Mouse (Mus musculus) erythroblast, embryonic 14.5 days (primary cell): ENCODE results near the gene Tef. TPM values are rescaled to one million over a fixed set of nuclear protein-coding genes. Genes with fewer than 3 reads are reported as not detected.

ENCODE experiments used
- H3K27me3 ChIP-seq: 2 replicates; pipeline ENCODE4 v1.6.1; 2012; ENCODE audit warnings: inconsistent platforms; ENCODE audit not compliant: control insufficient read depth
- H3K36me3 ChIP-seq: 2 replicates; pipeline ENCODE4 v1.6.1; 2012; ENCODE audit warnings: mild to moderate bottlenecking, inconsistent platforms; ENCODE audit not compliant: control insufficient read depth
- H3K4me1 ChIP-seq: 2 replicates; pipeline ENCODE4 v1.6.1; 2012; ENCODE audit warnings: inconsistent platforms; ENCODE audit not compliant: control insufficient read depth
- H3K4me3 ChIP-seq: replicated peaks from 2 replicates; pipeline ENCODE3; 2012; ENCODE audit warnings: moderate library complexity, mild to moderate bottlenecking, inconsistent platforms
- H3K9me3 ChIP-seq: 2 replicates; pipeline ENCODE4 v1.6.1; 2012; ENCODE audit warnings: low read length, inconsistent platforms, mixed read lengths; ENCODE audit not compliant: control insufficient read depth
- GATA1 ChIP-seq: IDR thresholded peaks from 2 replicates; pipeline ENCODE4 v1.6.1; 2012; ENCODE audit warnings: low read length, inconsistent platforms, mixed read lengths
- TAL1 ChIP-seq: IDR thresholded peaks from 3 replicates; pipeline ENCODE4 v1.6.1; 2012; ENCODE audit warnings: low read length, inconsistent platforms, mixed read lengths
- polyA plus RNA-seq: library from polyadenylated mRNA; stranded (reverse); fragments of >175 nt; gene quantifications from 2 replicates; pipeline ENCODE4 v1.2.3, GENCODE M21; 2012

The Tef gene
- polyA plus RNA-seq, 1 experiment: 0.26 TPM

DNA sequence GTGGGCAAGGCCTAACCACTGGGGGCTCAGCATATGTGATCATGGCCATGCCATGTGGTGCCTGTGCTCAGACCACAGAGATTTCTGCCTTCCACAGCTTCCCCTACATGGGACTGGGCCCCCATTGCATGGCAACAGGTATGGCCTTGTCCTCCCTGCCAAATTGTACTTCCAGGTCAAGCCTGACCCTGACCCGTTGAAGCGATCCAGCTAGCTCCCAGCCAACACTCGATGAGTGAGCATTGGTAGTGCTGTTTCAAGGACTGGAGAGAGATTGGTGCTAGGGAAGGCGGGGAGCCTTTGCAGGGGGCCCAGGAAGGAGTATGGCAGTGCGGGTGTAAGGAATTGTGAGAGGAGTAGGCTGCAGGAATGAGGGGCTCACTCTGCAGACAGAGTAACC is 35.8 kb upstream of the Tef start:
- peaks cover 35% of the 10 kb centered on the region for H3K4me1 ChIP-seq
- TF ChIP-seq GATA1 (no peak), TAL1 (no peak)
- peaks cover 30% of the 10 kb centered on the region for H3K36me3 ChIP-seq

DNA sequence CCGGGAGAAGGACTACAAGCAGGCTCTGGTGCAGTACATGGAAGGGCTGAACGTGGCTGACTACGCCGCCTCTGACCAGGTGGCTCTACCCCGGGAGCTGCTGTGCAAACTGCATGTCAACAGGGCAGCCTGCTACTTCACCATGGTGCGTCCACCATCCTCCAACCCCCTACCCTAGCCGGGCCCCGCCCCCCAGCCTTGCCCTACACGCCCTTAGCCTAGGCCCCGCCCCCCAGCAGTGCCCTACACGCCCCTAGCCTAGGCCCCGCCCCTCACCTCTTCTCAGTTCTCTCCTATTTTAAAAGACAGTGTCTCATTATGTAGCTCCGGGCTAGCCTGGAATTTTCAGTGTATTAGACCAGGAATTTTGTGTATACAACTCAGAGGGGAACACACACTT is 33.2 kb upstream of the Tef start:
- TF ChIP-seq TAL1 (no peak), GATA1 (no peak)
- H3K27me3 ChIP-seq: no peaks in the 10 kb centered on the region
- peaks cover 29% of the 10 kb centered on the region for H3K4me1 ChIP-seq
- H3K4me3 ChIP-seq: no peak overlapping the region
- H3K9me3 ChIP-seq: no peaks in the 10 kb centered on the region; the same call in 1 of the 2 replicates
- peaks cover 40% of the 10 kb centered on the region for H3K36me3 ChIP-seq

More for the DNA sequence above, 35.8 kb upstream of the Tef start:
- Histone ChIP-seq H3K27me3 (no peaks in the 10 kb centered on the region), H3K4me3 (no peak overlapping the region), H3K9me3 (peaks cover 3% of the 10 kb centered on the region)

DNA sequence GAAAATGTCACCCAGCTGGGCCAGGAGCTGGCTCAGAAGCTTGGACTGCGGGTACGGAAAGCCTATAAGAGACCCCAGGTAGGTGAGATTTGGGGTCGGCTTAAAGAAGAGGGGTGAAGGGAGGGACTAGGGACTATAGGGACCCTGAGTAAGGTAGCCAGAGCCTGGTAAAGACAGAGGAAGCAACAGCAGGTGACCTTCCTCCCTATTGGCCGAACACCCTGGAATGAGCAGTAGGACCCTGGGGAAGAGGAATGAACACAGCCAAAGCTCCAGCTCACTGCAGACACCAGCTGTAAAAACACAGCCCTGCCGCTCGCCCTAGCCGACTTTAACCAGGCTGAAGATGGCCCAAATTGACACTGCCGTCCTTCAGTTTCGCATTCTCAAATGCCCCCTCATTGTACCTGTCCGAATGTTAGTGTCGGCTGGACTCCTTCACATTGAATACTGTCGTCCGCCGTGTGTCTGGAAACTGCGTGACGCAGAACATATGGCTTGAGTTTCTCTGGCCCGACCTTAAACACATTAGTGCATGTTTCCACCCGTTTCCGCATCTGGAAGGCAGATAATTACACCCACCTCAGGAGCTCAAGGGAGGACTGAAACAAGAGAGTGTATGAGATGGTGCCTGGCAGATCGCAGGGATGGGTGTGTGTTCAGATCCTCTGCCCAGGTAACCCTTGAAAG is 29.6 kb upstream of the Tef start:
- Histone ChIP-seq H3K4me1 (peaks cover 13% of the 10 kb centered on the region), H3K36me3 (peaks cover 58% of the 10 kb centered on the region), H3K4me3 (no peak overlapping the region), H3K9me3 (no peaks in the 10 kb centered on the region; the same call in 1 of the 2 replicates), H3K27me3 (no peaks in the 10 kb centered on the region)
- TF ChIP-seq GATA1 (no peak), TAL1 (no peak)

DNA sequence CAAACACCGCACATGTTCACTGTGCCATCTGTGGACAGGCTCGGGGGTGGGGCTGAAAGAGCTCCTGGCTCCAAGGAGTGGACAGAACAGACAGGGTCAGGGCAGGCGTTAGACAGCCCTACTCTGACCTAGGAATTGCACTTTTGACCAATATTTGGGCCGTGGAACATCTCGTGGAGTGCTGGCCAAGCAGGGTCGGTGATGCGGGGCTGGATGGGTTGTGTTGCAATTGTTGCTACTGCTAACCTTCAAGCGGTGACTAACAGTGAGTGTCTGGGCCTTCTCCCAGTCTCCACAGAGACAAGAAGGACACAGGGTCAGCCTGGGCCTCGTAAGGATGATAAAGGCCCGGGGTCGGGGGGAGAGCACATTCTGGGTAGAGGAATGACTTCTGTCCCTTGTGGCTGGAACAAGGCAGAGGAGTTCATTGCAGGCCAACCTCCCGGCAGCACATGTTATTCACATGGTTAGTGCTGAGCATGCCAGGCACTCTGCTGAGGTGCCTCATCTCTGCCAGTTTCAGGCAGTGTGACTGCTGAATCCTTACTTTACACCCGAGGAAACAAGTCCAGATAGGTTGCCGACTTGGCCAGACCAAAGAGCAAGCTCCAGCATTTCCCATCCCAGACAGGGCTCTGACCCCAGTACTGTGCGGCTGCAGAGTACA is 27.6 kb upstream of the Tef start:
- no peak overlapping the region for H3K4me3 ChIP-seq
- peaks cover 9% of the 10 kb centered on the region; the same call in 1 of the 2 replicates for H3K4me1 ChIP-seq
- TF ChIP-seq GATA1 (no peak), TAL1 (no peak)
- H3K27me3 ChIP-seq: no peaks in the 10 kb centered on the region
- no peaks in the 10 kb centered on the region; the same call in 1 of the 2 replicates for H3K9me3 ChIP-seq
- peaks cover 65% of the 10 kb centered on the region for H3K36me3 ChIP-seq

DNA sequence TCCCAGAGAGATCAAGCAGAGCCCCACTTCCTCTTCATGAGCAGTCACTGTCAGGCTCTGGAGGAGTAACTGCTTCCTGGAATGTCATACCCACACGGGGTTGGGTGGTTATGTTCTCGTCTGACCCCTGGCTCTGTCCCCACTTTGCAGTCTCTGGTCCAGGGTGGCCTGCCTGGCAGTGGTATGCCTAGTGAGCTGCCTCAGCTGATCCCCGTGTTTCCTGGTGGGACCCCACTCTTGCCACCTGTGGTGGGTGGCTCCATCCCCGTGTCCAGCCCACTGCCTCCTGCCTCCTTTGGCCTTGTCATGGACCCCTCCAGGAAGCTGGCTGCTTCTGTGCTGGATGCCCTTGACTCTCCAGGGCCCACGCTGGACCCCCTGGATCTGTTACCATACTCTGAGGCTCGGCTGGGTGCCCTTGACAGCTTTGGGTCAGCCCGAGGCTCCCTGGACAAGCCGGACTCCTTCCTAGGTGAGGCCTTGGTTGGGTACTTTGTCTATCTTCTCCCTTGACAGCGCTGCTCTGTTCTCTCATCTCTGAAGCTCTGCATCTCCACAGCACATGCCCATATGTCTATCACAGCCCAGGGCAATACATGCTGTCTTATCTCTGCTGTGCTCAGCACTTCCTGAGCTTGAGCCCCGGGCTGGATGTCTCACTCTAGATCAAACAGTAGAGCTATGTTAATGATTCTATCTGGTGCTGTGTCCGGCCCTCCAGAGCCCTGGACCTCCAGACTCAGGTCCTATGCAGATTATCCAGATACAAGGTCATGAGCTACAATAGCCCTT is 25.4 kb upstream of the Tef start:
- Histone ChIP-seq H3K4me1 (peaks cover 9% of the 10 kb centered on the region; the same call in 1 of the 2 replicates), H3K4me3 (no peak overlapping the region), H3K36me3 (peaks cover 72% of the 10 kb centered on the region), H3K27me3 (no peaks in the 10 kb centered on the region), H3K9me3 (no peaks in the 10 kb centered on the region)
- TF ChIP-seq GATA1 (no peak), TAL1 (no peak)

DNA sequence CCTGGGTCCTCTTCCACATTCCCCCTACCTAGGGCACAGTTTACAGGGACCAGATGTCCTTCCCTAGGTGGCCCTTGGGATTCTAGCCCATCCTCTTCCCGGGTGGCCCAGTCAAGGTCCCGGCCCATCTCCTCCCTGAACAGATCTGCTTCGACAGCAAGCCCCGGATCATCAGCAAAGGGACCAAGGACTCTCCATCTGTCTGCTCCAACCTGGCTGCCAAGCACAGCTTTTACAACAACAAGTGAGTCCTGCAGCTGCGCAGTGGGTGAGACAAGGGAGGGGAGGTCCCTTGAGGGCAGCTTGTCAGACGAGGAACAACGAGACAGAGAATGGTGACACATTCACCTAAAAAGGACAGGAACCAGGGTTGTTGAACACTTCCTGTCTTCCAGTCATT is 20.4 kb upstream of the Tef start:
- peaks cover 75% of the 10 kb centered on the region for H3K36me3 ChIP-seq
- H3K27me3 ChIP-seq: no peaks in the 10 kb centered on the region
- no peak overlapping the region for H3K4me3 ChIP-seq
- TF ChIP-seq GATA1 (no peak), TAL1 (no peak)
- H3K9me3 ChIP-seq: no peaks in the 10 kb centered on the region
- peaks cover 6% of the 10 kb centered on the region; the same call in 1 of the 2 replicates for H3K4me1 ChIP-seq

DNA sequence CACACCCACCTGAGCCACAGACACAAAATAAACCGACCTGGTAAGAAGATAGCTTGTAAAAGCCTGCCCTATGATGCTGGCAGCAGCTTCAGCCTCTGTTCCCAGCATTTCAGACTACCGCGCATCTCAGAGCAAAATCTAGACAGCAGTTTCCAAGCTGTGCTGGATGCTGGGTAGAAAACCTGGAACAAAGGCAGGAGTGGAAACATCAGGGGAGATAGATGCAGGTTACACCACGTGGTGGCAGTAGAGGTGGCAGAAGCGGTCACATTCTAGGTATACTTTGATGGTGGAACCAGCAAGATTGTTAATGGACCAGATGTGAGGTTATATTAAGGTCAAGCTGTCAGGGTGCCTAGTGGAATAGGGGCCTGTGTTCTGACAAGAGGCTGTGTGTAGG is 17.5 kb upstream of the Tef start:
- peaks cover 61% of the 10 kb centered on the region for H3K36me3 ChIP-seq
- no peaks in the 10 kb centered on the region for H3K9me3 ChIP-seq
- H3K4me3 ChIP-seq: no peak overlapping the region
- H3K27me3 ChIP-seq: no peaks in the 10 kb centered on the region
- H3K4me1 ChIP-seq: no peaks in the 10 kb centered on the region
- TF ChIP-seq TAL1: no peak
- TF ChIP-seq GATA1: no peak

DNA sequence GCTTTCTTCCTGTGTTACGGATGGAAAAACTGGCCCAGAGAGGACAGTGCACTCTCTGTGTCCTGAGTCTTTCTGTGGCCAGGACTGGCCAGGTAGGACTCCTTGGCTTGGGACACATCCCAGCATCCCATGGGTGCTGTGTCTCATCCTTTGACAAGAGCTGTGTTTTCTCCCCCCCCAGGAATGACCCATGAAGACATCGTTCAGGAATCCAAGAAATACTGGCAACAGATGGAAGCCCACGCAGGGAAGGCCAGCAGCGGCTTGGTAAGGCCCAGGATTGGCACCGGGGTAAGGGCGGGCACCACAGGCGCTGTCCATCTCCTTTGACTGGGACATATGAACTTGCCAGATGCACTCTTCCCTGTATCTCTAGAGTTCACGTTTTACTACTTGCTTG is 16.5 kb upstream of the Tef start:
- H3K36me3 ChIP-seq: peaks cover 52% of the 10 kb centered on the region
- no peaks in the 10 kb centered on the region for H3K4me1 ChIP-seq
- no peaks in the 10 kb centered on the region for H3K9me3 ChIP-seq
- no peaks in the 10 kb centered on the region for H3K27me3 ChIP-seq
- no peak for TF ChIP-seq TAL1
- no peak for TF ChIP-seq GATA1
- no peak overlapping the region for H3K4me3 ChIP-seq

DNA sequence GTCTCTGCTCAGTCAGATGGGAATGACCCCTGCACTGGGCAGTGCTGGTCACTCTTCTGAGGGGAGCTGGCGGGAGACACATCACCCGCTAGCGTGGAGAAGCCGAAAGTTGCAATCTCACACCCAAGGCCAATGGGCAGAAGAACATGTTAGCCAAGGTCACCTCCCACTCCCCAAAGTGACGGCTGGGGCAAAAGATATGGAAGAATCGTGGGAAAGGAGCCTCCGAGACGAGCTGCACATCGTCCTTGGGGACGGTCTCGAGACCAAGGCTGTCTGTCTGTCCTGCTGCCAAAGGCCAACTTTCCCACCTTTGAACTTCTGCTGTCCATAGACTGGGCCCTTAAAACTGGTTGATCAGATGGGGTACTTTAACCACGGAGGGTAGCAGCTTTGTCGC is 14.7 kb upstream of the Tef start:
- Histone ChIP-seq H3K4me3 (no peak overlapping the region), H3K27me3 (no peaks in the 10 kb centered on the region), H3K36me3 (peaks cover 48% of the 10 kb centered on the region), H3K4me1 (peaks cover 7% of the 10 kb centered on the region), H3K9me3 (no peaks in the 10 kb centered on the region)
- TF ChIP-seq TAL1 (no peak), GATA1 (no peak)
